Mouse (Mus musculus) stomach, postnatal 0 days (tissue): ENCODE measurements at regions not wholly inside any gene's neighbourhood (a gene's known extent, or its start where the extent isn't known, plus 50 kb on each side); places are given as distances from the start of the nearest gene placed in this dataset.

Experiments
- ATAC-seq: fragments of 200-750 bp; cut with Nextera tagmentation; 2 replicates; pipeline ENCODE4 v1.8.0; 2017; ENCODE audit not compliant: low FRiP score, low TSS enrichment
- DNase-seq: peaks from one replicate; pipeline ENCODE4 v3.0.0-alpha.2; 2016; ENCODE audit warnings: low spot score
- H3K27ac ChIP-seq: fragments of 300-500 bp; sonication (generic); replicated peaks from 2 replicates; pipeline ENCODE4 v1.5.1; 2014; ENCODE audit warnings: mild to moderate bottlenecking, control low read depth
- H3K27me3 ChIP-seq: fragments of 300-500 bp; sonication (generic); 2 replicates; pipeline ENCODE4 v1.6.1; 2014; ENCODE audit warnings: low read length; ENCODE audit not compliant: control insufficient read depth, insufficient read depth
- H3K36me3 ChIP-seq: fragments of 300-500 bp; sonication (generic); 2 replicates; pipeline ENCODE4 v1.6.1; 2014; ENCODE audit warnings: low read length, mixed read lengths; ENCODE audit not compliant: control insufficient read depth, insufficient read depth
- H3K4me1 ChIP-seq: fragments of 300-500 bp; sonication (generic); replicated peaks from 2 replicates; pipeline ENCODE4 v1.6.1; 2014; ENCODE audit warnings: antibody characterized with exemption; ENCODE audit not compliant: control insufficient read depth, insufficient read depth
- H3K4me2 ChIP-seq: fragments of 300-500 bp; sonication (generic); replicated peaks from 2 replicates; pipeline ENCODE4 v1.6.1; 2014; ENCODE audit warnings: low read depth, mild to moderate bottlenecking, control low read depth, moderate library complexity
- H3K4me3 ChIP-seq: fragments of 300-500 bp; sonication (generic); 2 replicates; pipeline ENCODE4 v1.5.1; 2014; ENCODE audit warnings: low read depth, low read length, control low read depth
- H3K9ac ChIP-seq: fragments of 300-500 bp; sonication (generic); 2 replicates; pipeline ENCODE4 v1.6.1; 2014; ENCODE audit warnings: mild to moderate bottlenecking, low read length, control low read depth, mixed read lengths
- H3K9me3 ChIP-seq: fragments of 300-500 bp; sonication (generic); 2 replicates; pipeline ENCODE4 v1.6.1; 2016; ENCODE audit warnings: low read length; ENCODE audit not compliant: control insufficient read depth
- CTCF ChIP-seq: IDR thresholded peaks from 2 replicates; pipeline ENCODE4 v1.5.1; 2016; ENCODE audit warnings: antibody characterized with exemption, low read depth, mild to moderate bottlenecking, moderate library complexity
- EP300 ChIP-seq: optimal IDR thresholded peaks from 2 replicates; pipeline ENCODE3; 2016; ENCODE audit warnings: antibody characterized with exemption
- WGBS: fragments of 180-500 bp; shearing (Covaris S2); extraction: QIAGEN DNeasy Blood & Tissue Kit; methylation state at CpG from one replicate; pipeline ENCODE4 v1.1.7; 2014; 5-methylcytosine and 5-hydroxymethylcytosine counted together

- no peaks in the 10 kb centered on the region for H3K9me3 ChIP-seq
- H3K9ac ChIP-seq: no peak overlapping the region
- H3K27me3 ChIP-seq: no peaks in the 10 kb centered on the region
- no peaks in the 10 kb centered on the region for H3K4me1 ChIP-seq
- WGBS: 59% methylated on average over 3 of the region's 3 CpGs
- no peak overlapping the region for H3K27ac ChIP-seq
- TF ChIP-seq EP300 (no peak), CTCF (no peak)
- ATAC-seq: no peak
- H3K4me3 ChIP-seq: no peak overlapping the region
- no peak overlapping the region for H3K4me2 ChIP-seq
- DNase-seq: no peak
- H3K36me3 ChIP-seq: no peaks in the 10 kb centered on the region
These were observed 54.5 kb upstream of the Rxra start for GRCm38 (mm10) chr2:27621741-27622140.

- Histone ChIP-seq H3K27ac (no peak overlapping the region), H3K9me3 (no peaks in the 10 kb centered on the region), H3K36me3 (no peaks in the 10 kb centered on the region), H3K4me1 (no peaks in the 10 kb centered on the region), H3K4me2 (no peak overlapping the region), H3K27me3 (no peaks in the 10 kb centered on the region), H3K9ac (no peak overlapping the region), H3K4me3 (no peak overlapping the region)
- DNase-seq (no peak), ATAC-seq (peak; percentile 53)
- WGBS: 64% methylated on average over 2 of the region's 2 CpGs
- TF ChIP-seq EP300: no peak
- no peak for TF ChIP-seq CTCF
These were observed 51.4 kb upstream of the Rxra start for GRCm38 (mm10) chr2:27624656-27625366.
